Mouse (Mus musculus) forebrain, embryonic 13.5 days (tissue): ENCODE measurements around the gene Thbs4. TPM values are rescaled to one million over a fixed set of nuclear protein-coding genes. Genes with fewer than 3 reads are reported as not detected.
A peak's percentile ranks its signal among the peaks of the same experiment; 100 is the strongest.

ENCODE experiments used
- ATAC-seq: fragments of 200-750 bp; cut with Nextera tagmentation; 2 replicates; pipeline ENCODE4 v1.8.0; 2017
- H3K27ac ChIP-seq: fragments of 300-500 bp; sonication (generic); 2 replicates; pipeline ENCODE4 v1.5.1; 2015; ENCODE audit warnings: inconsistent platforms, mild to moderate bottlenecking, moderate library complexity
- H3K27me3 ChIP-seq: fragments of 300-500 bp; sonication (generic); 2 replicates; pipeline ENCODE4 v1.6.1; 2015; ENCODE audit warnings: mild to moderate bottlenecking, inconsistent platforms
- H3K36me3 ChIP-seq: fragments of 300-500 bp; sonication (generic); 2 replicates; pipeline ENCODE4 v1.6.1; 2015; ENCODE audit warnings: mild to moderate bottlenecking, inconsistent platforms; ENCODE audit not compliant: poor library complexity, severe bottlenecking
- H3K4me1 ChIP-seq: fragments of 300-500 bp; sonication (generic); 2 replicates; pipeline ENCODE4 v1.6.1; 2015; ENCODE audit warnings: inconsistent platforms
- H3K4me2 ChIP-seq: fragments of 300-500 bp; sonication (generic); 2 replicates; pipeline ENCODE4 v1.6.1; 2015; ENCODE audit warnings: inconsistent platforms, mild to moderate bottlenecking, moderate library complexity
- H3K4me3 ChIP-seq: fragments of 300-500 bp; sonication (generic); 2 replicates; pipeline ENCODE4 v1.5.1; 2015; ENCODE audit warnings: mild to moderate bottlenecking, inconsistent platforms
- H3K9ac ChIP-seq: fragments of 300-500 bp; sonication (generic); 2 replicates; pipeline ENCODE4 v1.6.1; 2015; ENCODE audit warnings: mild to moderate bottlenecking, inconsistent platforms
- H3K9me3 ChIP-seq: fragments of 300-500 bp; sonication (generic); replicated peaks from 2 replicates; pipeline ENCODE4 v1.6.1; 2016; ENCODE audit warnings: inconsistent platforms
- WGBS: fragments of 180-500 bp; shearing (Covaris S2); methylation state at CpG from one replicate; pipeline ENCODE4 v1.1.7; 2015; 5-methylcytosine and 5-hydroxymethylcytosine counted together
- polyA plus RNA-seq: library from polyadenylated mRNA; unstranded; fragments of >200 nt; fragmentation: Nextera tagmentation; extraction: Ambion mirVana; gene quantifications from 2 replicates; pipeline ENCODE4 v1.2.1, GENCODE M21; 2015

Thbs4 gene
- polyA plus RNA-seq, 1 experiment from 2014 or later, result 1.4 TPM

DNA sequence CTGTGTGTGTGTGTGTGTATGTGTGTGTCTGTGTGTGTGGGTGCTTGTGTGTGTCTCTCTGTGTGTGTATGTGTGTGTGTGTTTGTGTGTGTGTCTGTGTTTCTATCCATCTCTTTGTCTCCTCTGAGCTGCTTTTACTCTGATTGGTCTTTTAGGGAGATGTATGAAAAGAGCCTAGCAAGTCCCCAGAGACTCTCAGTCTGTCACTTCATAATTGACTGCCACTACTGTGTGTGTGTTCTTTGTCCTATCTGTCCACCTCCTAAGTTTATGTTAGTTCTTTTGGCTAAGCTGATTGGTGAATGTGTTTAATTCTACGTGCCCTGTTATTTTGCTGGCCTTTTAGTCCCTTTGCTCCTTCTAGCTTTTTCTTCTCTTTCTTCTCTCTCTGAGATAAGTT lies 58.9 kb downstream of the Thbs4 start:
- no peak overlapping the region for H3K4me3 ChIP-seq
- H3K9me3 ChIP-seq, result no peaks in the 10 kb centered on the region
- H3K4me1 ChIP-seq, result peaks cover 42% of the 10 kb centered on the region
- no peak for ATAC-seq
- H3K27ac ChIP-seq, result peak overlapping the region; percentile 80
- no peak overlapping the region for H3K4me2 ChIP-seq
- H3K36me3 ChIP-seq, result no peaks in the 10 kb centered on the region
- 37% methylated on average over 1 of the region's 1 CpGs for WGBS
- H3K9ac ChIP-seq, result no peak overlapping the region
- H3K27me3 ChIP-seq, result no peaks in the 10 kb centered on the region

DNA sequence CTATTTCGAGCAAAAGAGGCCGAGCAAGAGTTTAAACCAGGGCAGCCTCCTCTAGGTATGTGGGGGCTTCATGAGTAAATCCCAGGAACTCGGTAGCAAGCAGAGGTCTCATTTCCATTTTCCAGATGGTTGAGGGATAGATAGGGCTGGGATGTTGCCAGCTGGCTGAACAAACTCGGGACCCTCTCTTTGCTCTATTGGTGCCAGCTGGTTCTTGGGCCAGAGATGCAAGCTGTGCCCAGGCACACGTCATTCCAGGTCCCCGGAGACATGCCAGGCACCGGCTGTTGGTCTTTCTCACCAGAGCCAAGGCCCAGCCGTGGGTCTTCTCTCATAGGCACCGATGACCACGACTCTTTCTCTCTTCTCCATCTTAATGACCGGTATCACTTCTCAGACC lies 60.9 kb downstream of the Thbs4 start:
- Histone ChIP-seq H3K27me3 (no peaks in the 10 kb centered on the region), H3K4me1 (peaks cover 42% of the 10 kb centered on the region), H3K9me3 (no peaks in the 10 kb centered on the region), H3K4me2 (no peak overlapping the region), H3K27ac (peak overlapping the region; percentile 64), H3K9ac (no peak overlapping the region), H3K36me3 (no peaks in the 10 kb centered on the region), H3K4me3 (no peak overlapping the region)
- WGBS, result 74% methylated on average over 11 of the region's 11 CpGs
- ATAC-seq, result peak; percentile 63

- Histone ChIP-seq H3K4me1 (peaks cover 42% of the 10 kb centered on the region), H3K9me3 (no peaks in the 10 kb centered on the region), H3K4me3 (no peak overlapping the region), H3K4me2 (no peak overlapping the region), H3K27me3 (no peaks in the 10 kb centered on the region), H3K36me3 (no peaks in the 10 kb centered on the region), H3K9ac (no peak overlapping the region), H3K27ac (peak overlapping the region; percentile 64)
- peak; percentile 28; the same call in 1 of the 2 replicates for ATAC-seq
- WGBS, result 35% methylated on average over 9 of the region's 9 CpGs
Measured at GRCm38 (mm10) chr13:92733252-92733651, 61.4 kb downstream of the Thbs4 start.

GRCm38 (mm10) chr13:92732836-92733235 lies 61.8 kb downstream of the Thbs4 start:
- H3K27ac ChIP-seq, result peak overlapping the region; percentile 64
- ATAC-seq, result no peak
- peaks cover 42% of the 10 kb centered on the region for H3K4me1 ChIP-seq
- H3K36me3 ChIP-seq, result no peaks in the 10 kb centered on the region
- H3K9me3 ChIP-seq, result no peaks in the 10 kb centered on the region
- H3K9ac ChIP-seq, result no peak overlapping the region
- no peak overlapping the region for H3K4me2 ChIP-seq
- H3K4me3 ChIP-seq, result no peak overlapping the region
- 85% methylated on average over 5 of the region's 5 CpGs for WGBS
- no peaks in the 10 kb centered on the region for H3K27me3 ChIP-seq

DNA sequence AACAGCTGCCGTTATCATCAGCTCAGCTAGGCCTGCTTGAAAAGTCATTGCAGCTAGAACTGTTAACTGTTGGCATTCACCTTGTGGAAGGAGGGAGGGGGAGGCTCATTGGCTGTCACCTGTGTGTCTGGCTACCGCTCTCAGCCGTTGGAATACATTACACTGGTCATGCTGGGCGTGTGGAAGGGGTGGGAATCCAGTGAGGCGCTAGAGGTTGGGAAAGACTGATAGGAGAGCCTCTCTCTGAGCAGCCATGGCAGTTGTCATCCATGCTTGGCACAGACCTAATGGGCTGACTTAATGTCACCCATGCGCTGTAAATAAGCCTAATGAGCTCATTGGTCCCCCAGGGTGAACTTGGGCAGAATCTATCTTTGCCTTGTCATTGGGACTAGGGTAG lies 62.8 kb downstream of the Thbs4 start:
- WGBS, result 76% methylated on average over 6 of the region's 6 CpGs
- no peaks in the 10 kb centered on the region for H3K27me3 ChIP-seq
- H3K9ac ChIP-seq, result no peak overlapping the region
- ATAC-seq, result peak; percentile 17; the same call in 1 of the 2 replicates
- H3K9me3 ChIP-seq, result no peaks in the 10 kb centered on the region
- H3K4me3 ChIP-seq, result no peak overlapping the region
- no peak overlapping the region for H3K27ac ChIP-seq
- no peak overlapping the region for H3K4me2 ChIP-seq
- H3K36me3 ChIP-seq, result no peaks in the 10 kb centered on the region
- H3K4me1 ChIP-seq, result peaks cover 37% of the 10 kb centered on the region

GRCm38 (mm10) chr13:92729811-92730210 lies 64.8 kb downstream of the Thbs4 start:
- no peaks in the 10 kb centered on the region for H3K9me3 ChIP-seq
- 68% methylated on average over 13 of the region's 13 CpGs for WGBS
- H3K4me2 ChIP-seq, result no peak overlapping the region
- H3K9ac ChIP-seq, result no peak overlapping the region
- H3K4me3 ChIP-seq, result no peak overlapping the region
- H3K4me1 ChIP-seq, result peaks cover 20% of the 10 kb centered on the region
- ATAC-seq, result no peak
- no peak overlapping the region for H3K27ac ChIP-seq
- H3K36me3 ChIP-seq, result no peaks in the 10 kb centered on the region
- no peaks in the 10 kb centered on the region for H3K27me3 ChIP-seq

DNA sequence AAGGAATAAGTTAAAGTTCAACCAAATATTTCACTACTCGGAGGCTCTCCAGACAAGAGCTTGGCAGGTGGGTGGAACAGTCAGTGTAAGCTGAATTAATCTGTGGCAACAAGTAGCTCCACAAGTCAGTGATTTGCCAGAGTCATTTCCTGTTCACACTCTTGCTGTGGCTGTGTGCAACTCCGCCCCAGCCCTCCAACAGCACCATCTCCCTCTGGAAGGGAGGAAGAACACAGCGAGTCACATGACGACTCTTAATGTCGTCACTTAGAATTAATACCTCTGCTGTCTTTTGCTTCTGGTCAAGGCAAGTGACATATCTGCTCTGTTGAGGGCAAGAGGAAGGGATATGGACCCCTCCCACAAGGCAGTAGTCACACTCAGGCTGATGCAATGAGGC lies 72.2 kb downstream of the Thbs4 start:
- H3K36me3 ChIP-seq, result no peaks in the 10 kb centered on the region
- no peak for ATAC-seq
- H3K9ac ChIP-seq, result no peak overlapping the region
- H3K27me3 ChIP-seq, result no peaks in the 10 kb centered on the region
- no peak overlapping the region for H3K27ac ChIP-seq
- no peak overlapping the region for H3K4me2 ChIP-seq
- 82% methylated on average over 5 of the region's 5 CpGs for WGBS
- H3K4me1 ChIP-seq, result no peaks in the 10 kb centered on the region
- no peak overlapping the region for H3K4me3 ChIP-seq
- no peaks in the 10 kb centered on the region for H3K9me3 ChIP-seq

DNA sequence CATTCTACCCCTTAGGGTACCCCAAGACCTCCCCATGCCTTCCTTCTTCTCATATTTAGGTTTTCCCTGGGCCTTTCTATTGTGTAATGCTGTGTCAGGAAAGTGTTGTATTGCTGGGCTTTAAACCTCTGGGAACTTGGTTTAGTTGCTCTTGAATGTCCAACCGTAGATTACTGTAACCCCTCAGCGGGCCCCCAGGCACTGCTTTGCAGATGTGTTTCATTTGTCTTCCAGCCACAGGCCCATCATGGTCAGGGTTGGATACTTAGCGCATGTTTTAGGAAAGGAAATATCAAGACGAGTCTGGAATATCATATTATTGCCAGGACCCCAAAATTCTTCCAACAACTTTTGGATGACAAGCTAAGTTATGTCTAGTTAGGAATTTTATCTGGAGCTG lies 73.6 kb downstream of the Thbs4 start:
- no peaks in the 10 kb centered on the region for H3K4me1 ChIP-seq
- no peak for ATAC-seq
- H3K9me3 ChIP-seq, result no peaks in the 10 kb centered on the region
- H3K4me2 ChIP-seq, result no peak overlapping the region
- no peak overlapping the region for H3K4me3 ChIP-seq
- H3K9ac ChIP-seq, result no peak overlapping the region
- WGBS, result 93% methylated on average over 4 of the region's 4 CpGs
- H3K27me3 ChIP-seq, result no peaks in the 10 kb centered on the region
- no peak overlapping the region for H3K27ac ChIP-seq
- no peaks in the 10 kb centered on the region for H3K36me3 ChIP-seq

GRCm38 (mm10) chr13:92717851-92718665 lies 76.6 kb downstream of the Thbs4 start:
- no peak overlapping the region for H3K4me2 ChIP-seq
- 92% methylated on average over 3 of the region's 3 CpGs for WGBS
- no peak overlapping the region for H3K4me3 ChIP-seq
- H3K27ac ChIP-seq, result no peak overlapping the region
- H3K9ac ChIP-seq, result no peak overlapping the region
- no peaks in the 10 kb centered on the region for H3K4me1 ChIP-seq
- no peaks in the 10 kb centered on the region for H3K9me3 ChIP-seq
- H3K27me3 ChIP-seq, result no peaks in the 10 kb centered on the region
- H3K36me3 ChIP-seq, result no peaks in the 10 kb centered on the region
- ATAC-seq, result no peak

- Histone ChIP-seq H3K27me3 (no peaks in the 10 kb centered on the region), H3K4me1 (0 out of 2 replicates have a peak, but pooled peaks cover 5% of the 10 kb centered on the region), H3K4me3 (no peak overlapping the region), H3K9me3 (no peaks in the 10 kb centered on the region), H3K9ac (no peak overlapping the region), H3K36me3 (peaks cover 9% of the 10 kb centered on the region), H3K4me2 (no peak overlapping the region), H3K27ac (no peak overlapping the region)
- 92% methylated on average over 4 of the region's 4 CpGs for WGBS
- no peak for ATAC-seq
Measured at GRCm38 (mm10) chr13:92712619-92713018, 82.0 kb downstream of the Thbs4 start.

GRCm38 (mm10) chr13:92711821-92712220 lies 82.8 kb downstream of the Thbs4 start:
- WGBS, result 87% methylated on average over 1 of the region's 1 CpGs
- Histone ChIP-seq H3K9me3 (no peaks in the 10 kb centered on the region), H3K4me2 (no peak overlapping the region)

DNA sequence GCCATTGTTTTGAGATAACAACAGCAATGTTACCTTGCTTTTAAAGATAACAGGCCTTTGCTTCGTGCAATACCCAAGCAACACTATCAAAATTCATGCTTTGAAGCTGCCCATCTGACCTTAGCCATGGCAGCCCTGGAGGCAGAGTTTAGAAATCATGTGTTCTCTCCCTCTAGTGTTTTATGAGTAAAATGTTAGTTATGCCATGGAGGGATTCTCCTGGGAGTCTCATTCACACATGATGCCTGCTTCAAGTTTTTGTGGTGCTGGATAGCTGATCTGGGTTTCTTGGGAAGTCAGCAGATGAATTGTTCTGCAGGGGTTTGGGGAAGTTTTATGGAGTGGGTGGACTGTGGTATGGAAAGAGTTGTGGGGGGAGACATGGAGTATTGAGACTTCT lies 84.3 kb downstream of the Thbs4 start:
- Histone ChIP-seq H3K27ac (no peak overlapping the region), H3K4me2 (no peak overlapping the region), H3K27me3 (no peaks in the 10 kb centered on the region), H3K9me3 (no peaks in the 10 kb centered on the region), H3K4me1 (0 out of 2 replicates have a peak, but pooled peaks cover 5% of the 10 kb centered on the region), H3K9ac (no peak overlapping the region), H3K4me3 (no peak overlapping the region), H3K36me3 (peaks cover 15% of the 10 kb centered on the region)
- 74% methylated on average over 1 of the region's 1 CpGs for WGBS
- ATAC-seq, result no peak

More at GRCm38 (mm10) chr13:92711821-92712220, 82.8 kb downstream of the Thbs4 start:
- Histone ChIP-seq H3K9ac (no peak overlapping the region), H3K36me3 (peaks cover 9% of the 10 kb centered on the region), H3K27me3 (no peaks in the 10 kb centered on the region), H3K27ac (no peak overlapping the region), H3K4me1 (0 out of 2 replicates have a peak, but pooled peaks cover 5% of the 10 kb centered on the region), H3K4me3 (no peak overlapping the region)
- no peak for ATAC-seq
